Mouse (Mus musculus): ENCODE measurements around the gene Dgat2.

DNA sequence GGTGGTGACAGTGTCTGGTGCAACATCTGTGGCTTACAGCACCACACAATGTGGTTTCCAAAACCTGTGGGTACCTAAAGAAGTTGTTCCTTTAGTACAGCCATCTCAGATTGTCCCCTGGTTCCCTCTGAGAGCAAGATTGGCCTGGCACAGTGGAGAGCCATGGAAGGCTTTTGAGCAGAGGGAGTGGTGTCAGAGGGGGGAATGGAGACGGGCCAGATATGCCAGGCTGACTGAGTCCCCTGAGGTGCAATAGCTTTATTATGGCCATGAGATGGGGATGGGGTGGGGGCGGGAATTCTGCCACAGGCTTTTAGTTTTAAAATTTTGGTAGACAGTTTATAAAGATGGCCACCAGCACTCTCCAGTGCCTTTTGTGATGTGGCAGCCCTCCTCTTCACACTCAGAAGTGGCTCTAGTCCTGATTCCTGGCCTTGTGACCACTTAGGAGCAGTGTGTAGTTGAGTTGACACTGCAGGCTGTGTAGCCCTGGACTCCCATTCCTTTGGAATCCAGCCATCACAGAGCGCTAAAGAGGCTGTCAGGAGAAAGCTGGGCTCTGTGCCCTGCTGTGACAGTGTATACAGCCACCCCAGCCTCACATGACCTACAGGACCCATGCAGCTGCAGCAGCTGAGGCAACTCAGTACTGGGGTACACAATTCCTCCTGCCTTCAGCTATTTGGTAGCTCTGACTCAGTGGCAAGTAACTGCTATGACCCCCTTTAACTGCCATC, 35.0 kb upstream of the Dgat2 start:
- TF ChIP-seq CTCF (IDR thresholded peaks at IDR 0.05; ENCODE audit: insufficient read depth, low read length) (no peak), POLR2A (IDR thresholded peaks at IDR 0.05; ENCODE audit: borderline replicate concordance, extremely low read depth, low read depth, low read length) (no peak)

All from lung, adult 2 months (tissue).